13 mouse cellular contexts compared by ENCODE assay signal in genomic region chrX:36506863-36507262, GRCm38 (mm10). TPM values are rescaled to one million over a fixed set of nuclear protein-coding genes. Genes with fewer than 3 reads are reported as not detected.
DNase-seq lines count a peak whose midpoint lies in the region; ATAC-seq lines count a peak whose summit lies in the region.
"Had no signal": no experiment of that assay in that cellular context is flagged by ENCODE, and none has a peak within 500 bp of the region (broad histone marks: within the 10 kb centered on the region; RNA-seq: fewer than 3 reads in every experiment).

No protein-coding gene starts in this region.

- 54% methylated on average over 6 of the region's 6 CpGs for WGBS in midbrain, embryonic 14.5 days
- WGBS in midbrain, embryonic 10.5 days: 57% methylated on average over 6 of the region's 6 CpGs

- peak; percentile 2 for DNase-seq in heart, adult 8-10 months (ENCODE audit: low spot score)
- no peak for DNase-seq in heart, postnatal 25 days (ENCODE audit: low spot score)
- peak; percentile 64 for DNase-seq in midbrain, embryonic 14.5 days
- no peak for DNase-seq in midbrain, embryonic 10.5 days (ENCODE audit: low spot score)
- peak; percentile 11 for DNase-seq in retina, postnatal 7 days (ENCODE audit: low read depth, low spot score)
- no peak for DNase-seq in gastrocnemius, postnatal 14 days
- no peak for DNase-seq in spleen, postnatal 14 days (ENCODE audit: low spot score in 2 of 2)
- DNase-seq: kidney, postnatal 14 days; thymus, postnatal 36 days had no signal

- H3K27ac ChIP-seq in midbrain, embryonic 14.5 days (replicated peaks; ENCODE audit: low read depth, low read length): no peak overlapping the region
- H3K27ac ChIP-seq in midbrain, embryonic 10.5 days (replicated peaks): no peak overlapping the region
- H3K27ac ChIP-seq: heart, embryonic 15.5 days; limb, embryonic 12.5 days had no signal

- no peak overlapping the region for H3K4me2 ChIP-seq in midbrain, embryonic 14.5 days (ENCODE audit: low read length)
- H3K4me2 ChIP-seq: heart, embryonic 15.5 days; limb, embryonic 12.5 days had no signal

- H3K36me3 ChIP-seq in midbrain, embryonic 14.5 days (ENCODE audit: control insufficient read depth, insufficient read depth, low read length): no peaks in the 10 kb centered on the region
- H3K36me3 ChIP-seq in midbrain, embryonic 10.5 days: no peaks in the 10 kb centered on the region
- H3K36me3 ChIP-seq: heart, embryonic 15.5 days; limb, embryonic 12.5 days had no signal

- no peaks in the 10 kb centered on the region for H3K4me1 ChIP-seq in midbrain, embryonic 14.5 days (ENCODE audit: control insufficient read depth, insufficient read depth, low read length)
- no peaks in the 10 kb centered on the region for H3K4me1 ChIP-seq in midbrain, embryonic 10.5 days
- H3K4me1 ChIP-seq: heart, embryonic 15.5 days; limb, embryonic 12.5 days had no signal

- no peak for ATAC-seq in midbrain, embryonic 14.5 days (ENCODE audit: low FRiP score, low TSS enrichment)
- 0 out of 2 replicates have a peak, but pooled peaks have one; percentile 45 for ATAC-seq in common myeloid progenitor, adult 5-6 weeks (replicated peaks; ENCODE audit: low read depth, poor library complexity, severe bottlenecking)
- ATAC-seq: forebrain, embryonic 16.5 days had no signal

- no peaks in the 10 kb centered on the region for H3K9me3 ChIP-seq in midbrain, embryonic 14.5 days (ENCODE audit: control insufficient read depth, low read length)
- no peaks in the 10 kb centered on the region for H3K9me3 ChIP-seq in midbrain, embryonic 10.5 days (replicated peaks)
- H3K9me3 ChIP-seq: heart, embryonic 15.5 days; limb, embryonic 12.5 days had no signal

- no peaks in the 10 kb centered on the region for H3K27me3 ChIP-seq in midbrain, embryonic 14.5 days (ENCODE audit: control insufficient read depth, insufficient read depth, low read length)
- no peaks in the 10 kb centered on the region for H3K27me3 ChIP-seq in midbrain, embryonic 10.5 days (ENCODE audit: low read depth, poor library complexity, severe bottlenecking)
- H3K27me3 ChIP-seq: heart, embryonic 15.5 days; limb, embryonic 12.5 days had no signal

- no peak overlapping the region for H3K9ac ChIP-seq in midbrain, embryonic 14.5 days (replicated peaks; ENCODE audit: low read length)
- H3K9ac ChIP-seq: heart, embryonic 15.5 days; limb, embryonic 12.5 days had no signal

- intact Hi-C loops in heart, postnatal 25 days (cut with DNase I): no loop called here
- intact Hi-C loops in gastrocnemius, postnatal 14 days (cut with DNase I; ENCODE audit: low total_unique reads): no loop called here

- no peak overlapping the region for H3K4me3 ChIP-seq in midbrain, embryonic 14.5 days (replicated peaks; ENCODE audit: low read depth, low read length)
- no peak overlapping the region for H3K4me3 ChIP-seq in midbrain, embryonic 10.5 days
- H3K4me3 ChIP-seq: heart, embryonic 15.5 days; limb, embryonic 12.5 days had no signal

RNA-seq across cellular contexts. Expression of gene Gm14569, which starts 15.2 kb away (rescaled TPM):
- not detected for total RNA-seq in heart, adult 8-10 months (2022)
- not detected for total RNA-seq in heart, postnatal 25 days (2021)
- polyA plus RNA-seq in midbrain, embryonic 14.5 days (2014; fragmentation: Nextera tagmentation; extraction: Ambion mirVana): not detected in 2 replicates
- polyA plus RNA-seq in midbrain, embryonic 10.5 days (2016; fragmentation: Nextera tagmentation; extraction: Ambion mirVana): not detected in 2 replicates
- total RNA-seq in common myeloid progenitor, adult 5-6 weeks (2017): not detected in 2 replicates
- not detected for total RNA-seq in gastrocnemius, postnatal 14 days (2021)
- polyA plus RNA-seq: forebrain, embryonic 16.5 days; heart, embryonic 15.5 days; limb, embryonic 12.5 days had no signal

Comparison
In these comparisons a context has a peak if more than half of its experiments do, and no peak if none do; other contexts are left out.
1. DNase-seq: peak in heart, adult 8-10 months (single experiment), midbrain, embryonic 14.5 days (single experiment) and retina, postnatal 7 days (single experiment); none in heart, postnatal 25 days (single experiment), midbrain, embryonic 10.5 days (single experiment), gastrocnemius, postnatal 14 days (single experiment) and spleen, postnatal 14 days (0 of 2).